Mouse (Mus musculus): Measurements from ENCODE around the gene Gm20708.

Gm20708 gene

DNA sequence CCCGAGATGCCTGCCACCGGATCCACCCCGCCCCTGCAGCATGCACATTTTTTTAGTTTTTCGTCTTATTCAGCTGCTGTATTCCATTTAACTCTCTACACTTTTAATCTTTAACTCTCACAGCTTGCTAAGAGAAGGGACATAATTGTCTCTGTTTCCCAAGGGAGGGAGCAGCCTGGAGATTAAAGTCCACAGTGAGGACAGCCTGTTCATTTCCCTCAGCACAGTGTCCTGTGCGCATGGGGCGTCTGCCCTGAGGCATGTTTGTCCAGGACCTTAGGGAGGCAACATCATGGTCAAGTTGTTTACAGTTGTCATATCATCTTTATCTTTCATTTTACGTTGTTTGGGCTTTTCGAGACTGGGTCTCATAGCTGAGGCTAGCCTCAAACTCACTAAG lies 24.6 kb downstream of the Gm20708 start:
- DNase-seq, result no peak

DNA sequence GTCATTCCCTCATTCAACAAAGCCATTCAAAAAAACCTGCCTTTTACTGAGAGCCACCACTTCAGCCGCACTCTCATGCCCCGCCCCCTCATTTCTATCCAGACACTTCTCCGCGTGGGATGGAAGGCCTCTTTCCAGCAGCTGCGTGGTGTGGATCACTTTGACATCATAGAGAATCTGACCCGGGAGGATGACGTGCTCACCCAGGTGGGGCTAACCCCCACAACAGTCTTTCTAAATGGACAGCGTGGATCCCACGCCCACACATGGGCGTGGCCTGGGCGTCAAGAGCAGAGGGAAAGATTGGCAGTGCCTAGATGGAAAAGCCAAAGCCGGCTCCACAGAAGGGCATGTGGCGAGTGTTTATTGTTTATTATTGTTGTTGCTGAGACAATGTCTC lies 26.8 kb downstream of the Gm20708 start:
- DNase-seq, result peak; percentile 41

GRCm38 (mm10) chr11:117838572-117838971 lies 29.1 kb downstream of the Gm20708 start:
- DNase-seq, result no peak

GRCm38 (mm10) chr11:117839021-117839420 lies 29.6 kb downstream of the Gm20708 start:
- DNase-seq, result no peak

DNA sequence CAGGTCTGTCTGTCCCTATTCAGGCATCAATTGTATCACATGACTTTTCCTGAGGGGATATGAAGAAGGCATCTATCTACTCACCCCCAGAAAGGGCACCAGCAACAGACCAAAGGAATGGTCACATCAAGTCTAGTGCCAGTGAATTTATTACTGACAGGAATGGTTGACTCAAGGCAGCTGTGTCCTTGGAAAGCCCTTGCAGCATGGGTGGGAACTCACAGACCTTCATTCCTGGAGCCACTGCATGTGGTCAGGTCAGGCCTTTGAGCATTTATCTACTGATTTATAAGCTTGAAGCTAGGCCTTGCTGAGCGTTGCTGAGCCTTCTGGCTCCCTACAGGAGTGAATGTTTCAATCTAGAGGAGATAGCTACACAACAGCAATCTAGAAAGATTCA lies 31.4 kb downstream of the Gm20708 start:
- DNase-seq, result no peak

DNA sequence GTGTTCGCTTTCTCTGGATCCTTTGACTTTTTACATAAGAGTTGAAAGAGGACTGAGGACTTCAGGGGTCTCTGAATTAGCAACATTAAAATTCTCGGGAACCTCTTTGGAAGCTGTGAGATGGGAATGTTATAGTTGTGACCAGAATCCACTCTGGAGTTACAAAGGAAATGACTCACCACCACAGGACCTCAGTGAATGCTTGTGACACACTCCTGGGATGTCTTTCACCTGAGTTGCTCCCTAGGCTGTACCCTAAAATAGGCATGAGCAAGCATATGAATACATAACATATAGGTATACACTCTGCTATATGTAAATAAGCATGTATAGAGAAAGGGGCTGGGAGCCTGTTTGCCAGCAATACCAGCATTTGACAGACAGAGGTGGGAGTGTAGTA lies 34.0 kb downstream of the Gm20708 start:
- DNase-seq, result no peak

DNA sequence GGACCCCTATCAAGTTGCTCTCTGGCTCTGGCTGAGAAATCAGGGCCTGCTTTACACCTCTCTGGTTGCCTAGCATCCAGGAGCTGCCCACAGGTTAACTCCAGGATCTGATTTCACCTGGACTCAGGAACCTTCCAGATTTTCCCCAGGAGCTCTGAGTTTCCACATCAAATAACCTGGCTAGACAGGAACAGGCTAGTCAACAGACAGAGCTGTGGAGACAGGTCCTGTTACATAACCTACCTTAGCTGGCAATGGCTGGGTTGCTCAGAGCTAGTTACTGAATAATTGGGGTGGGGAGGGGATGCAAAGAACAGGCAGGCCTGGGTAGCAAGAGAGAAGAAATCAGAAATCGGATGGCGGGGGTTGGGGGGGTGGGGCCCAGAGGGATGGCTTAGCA lies 35.5 kb downstream of the Gm20708 start:
- DNase-seq, result no peak

GRCm38 (mm10) chr11:117845651-117846050 lies 36.2 kb downstream of the Gm20708 start:
- no peak for DNase-seq

GRCm38 (mm10) chr11:117846640-117847039 lies 37.2 kb downstream of the Gm20708 start:
- no peak for DNase-seq

DNA sequence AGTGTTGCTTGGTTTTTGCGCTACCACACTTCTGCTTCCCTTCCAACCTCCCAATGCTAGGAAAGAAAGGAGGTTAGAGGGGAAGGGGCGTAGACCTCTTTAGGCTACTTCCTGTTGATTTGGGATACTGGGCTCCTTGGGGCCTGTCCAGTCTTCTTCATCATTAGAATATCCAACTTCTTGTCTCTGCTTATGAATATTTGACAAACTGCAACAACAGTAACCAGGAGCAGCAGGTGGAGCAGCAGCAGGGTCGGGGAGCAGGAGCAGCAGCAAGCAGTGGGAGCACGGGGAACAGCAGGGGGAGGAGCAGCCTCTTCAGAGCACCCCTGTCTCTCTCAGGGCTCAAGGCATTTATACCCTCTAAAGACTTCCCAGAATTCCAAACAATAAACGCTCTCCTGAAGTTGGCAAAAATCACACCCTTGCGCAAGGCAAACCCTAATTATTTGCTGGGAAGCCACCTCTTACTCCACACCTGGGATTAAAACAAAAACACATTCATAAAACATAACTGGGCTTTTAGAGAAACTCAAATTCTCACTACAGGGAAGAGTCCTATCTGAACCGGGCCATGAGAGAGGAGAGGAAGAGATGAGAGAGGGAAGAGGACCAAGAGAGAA lies 38.2 kb downstream of the Gm20708 start:
- DNase-seq, result no peak

DNA sequence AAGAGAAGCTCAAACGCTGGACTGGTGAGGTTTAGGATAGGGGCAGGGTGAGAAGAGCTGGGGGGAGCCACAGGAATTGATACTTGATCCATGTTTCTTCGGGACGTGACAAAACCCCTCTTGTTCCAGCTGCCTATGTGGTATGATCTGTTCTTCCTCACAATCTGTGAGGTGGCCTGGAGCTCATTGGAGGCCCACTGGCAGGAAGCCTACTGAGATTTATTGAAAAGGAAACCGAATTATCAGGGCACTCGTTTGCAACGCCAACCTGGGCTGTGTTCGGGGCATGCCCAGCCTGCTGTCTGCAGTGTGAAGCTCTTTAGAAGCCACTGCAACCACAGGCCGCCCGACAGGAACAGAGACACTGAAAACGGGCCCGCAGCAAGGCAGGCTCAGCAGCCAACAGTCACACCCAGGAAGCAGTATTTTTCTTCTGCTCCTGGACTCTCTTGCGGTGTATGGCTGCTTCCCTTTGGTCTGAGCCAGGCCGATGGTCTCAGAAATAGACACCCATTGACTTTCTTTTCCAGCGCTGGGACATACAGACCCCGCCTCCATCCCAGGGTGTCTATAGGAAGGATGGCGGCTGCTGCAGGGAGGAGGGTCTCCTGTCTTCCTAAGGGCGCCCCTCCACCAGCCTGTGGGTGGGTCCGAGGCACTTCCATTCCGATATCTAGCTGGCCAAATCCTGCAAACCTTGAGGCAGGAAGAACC lies 39.0 kb downstream of the Gm20708 start:
- DNase-seq, result no peak

DNA sequence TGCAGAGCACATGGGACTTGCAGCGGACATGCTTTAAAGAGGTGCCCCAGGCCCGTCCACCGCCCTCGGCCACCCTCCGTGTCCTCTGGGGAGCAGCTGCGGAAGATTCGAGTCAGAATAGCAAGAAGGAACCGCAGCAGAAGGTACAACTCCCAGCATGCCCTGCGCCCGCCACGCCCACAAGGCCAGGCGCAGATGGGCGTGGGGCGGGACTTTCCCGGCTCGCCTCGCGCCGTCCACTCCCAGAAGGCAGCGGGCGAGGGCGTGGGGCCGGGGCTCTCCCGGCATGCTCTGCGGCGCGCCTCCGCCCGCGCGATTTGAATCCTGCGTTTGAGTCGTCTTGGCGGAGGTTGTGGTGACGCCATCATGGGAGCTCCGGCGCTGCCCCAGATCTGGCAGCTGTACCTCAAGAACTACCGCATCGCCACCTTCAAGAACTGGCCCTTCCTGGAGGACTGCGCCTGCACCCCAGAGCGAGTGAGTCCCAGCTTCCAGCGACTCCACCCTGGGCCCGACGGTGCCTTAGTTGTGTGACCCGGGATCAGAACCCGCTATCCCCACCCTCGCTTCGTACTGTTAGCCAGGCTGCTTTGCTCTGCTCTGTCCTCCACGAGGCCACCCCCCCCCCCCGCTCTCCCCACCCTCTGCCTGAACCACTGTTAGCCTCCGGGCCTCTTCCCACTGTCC lies 39.7 kb downstream of the Gm20708 start, which contains the start of gene Birc5:
Gene Birc5, plus strand, starts transcription at position 267 of the 687 bp plus-strand sequence.
- DNase-seq, result peak; percentile 97

DNA sequence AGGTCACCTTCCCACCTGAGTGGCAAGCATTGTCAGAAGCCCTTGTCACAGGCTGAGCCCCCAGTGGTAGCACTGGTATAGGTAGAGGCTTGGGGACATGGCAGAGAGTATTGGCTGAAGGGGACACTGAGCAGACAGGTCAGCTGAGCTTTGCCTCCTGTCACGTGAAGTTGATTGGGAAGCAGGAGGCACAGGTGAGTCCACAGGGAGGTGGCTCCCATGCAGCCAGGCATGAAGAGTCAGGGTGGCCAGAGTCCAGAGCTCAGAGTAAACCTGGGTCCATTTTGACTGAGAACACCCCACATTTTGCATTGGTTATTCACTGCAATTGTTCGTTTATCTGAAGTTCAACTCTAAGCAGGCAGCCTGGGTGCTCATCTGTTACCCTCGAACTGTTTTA lies 43.4 kb downstream of the Gm20708 start:
- DNase-seq, result no peak

GRCm38 (mm10) chr11:117854241-117854640 lies 44.8 kb downstream of the Gm20708 start:
- DNase-seq, result no peak

- no peak for DNase-seq
Observed at GRCm38 (mm10) chr11:117855360-117855759, 45.9 kb downstream of the Gm20708 start.

DNA sequence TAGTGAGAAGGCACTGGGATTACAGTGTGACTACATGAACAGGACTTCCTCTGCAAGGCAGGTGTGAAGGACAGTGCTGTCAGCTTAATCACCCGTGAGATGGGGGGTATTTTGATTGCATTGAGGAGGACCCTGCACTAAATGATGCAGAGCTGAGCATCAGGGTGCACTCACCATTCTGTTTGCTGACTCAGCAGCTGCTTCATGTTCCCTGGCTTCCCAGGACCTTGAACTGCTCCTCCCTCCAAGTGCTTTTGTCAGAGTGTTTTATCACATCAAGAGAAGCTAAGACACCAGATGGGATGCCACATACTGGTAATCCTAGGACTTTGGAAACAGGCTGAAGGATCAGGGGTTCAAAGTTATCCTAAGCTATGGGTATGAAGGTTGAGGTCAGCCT lies 46.5 kb downstream of the Gm20708 start:
- DNase-seq, result no peak

DNA sequence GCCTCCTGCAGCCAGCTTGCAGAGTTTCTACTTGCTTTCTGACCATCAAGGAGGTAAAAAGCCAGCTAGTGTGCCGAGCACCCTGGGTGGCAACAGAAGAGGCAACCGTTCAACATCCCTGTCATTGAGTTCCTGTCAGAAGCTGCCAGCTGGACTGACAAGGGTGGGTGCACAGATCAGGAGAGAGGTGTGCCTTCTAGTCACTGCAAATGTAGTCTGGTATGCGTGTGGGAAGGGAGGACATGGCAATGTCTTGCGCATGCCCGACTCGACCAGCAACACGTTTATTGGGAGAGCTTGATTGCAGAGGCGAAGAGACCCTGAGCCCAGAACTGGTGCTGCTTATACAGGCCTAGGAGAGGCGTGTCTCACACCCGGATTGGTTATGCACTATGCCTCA lies 48.0 kb downstream of the Gm20708 start:
- no peak for DNase-seq

- DNase-seq, result no peak
Observed at GRCm38 (mm10) chr11:117858392-117858791, 48.9 kb downstream of the Gm20708 start.

DNA sequence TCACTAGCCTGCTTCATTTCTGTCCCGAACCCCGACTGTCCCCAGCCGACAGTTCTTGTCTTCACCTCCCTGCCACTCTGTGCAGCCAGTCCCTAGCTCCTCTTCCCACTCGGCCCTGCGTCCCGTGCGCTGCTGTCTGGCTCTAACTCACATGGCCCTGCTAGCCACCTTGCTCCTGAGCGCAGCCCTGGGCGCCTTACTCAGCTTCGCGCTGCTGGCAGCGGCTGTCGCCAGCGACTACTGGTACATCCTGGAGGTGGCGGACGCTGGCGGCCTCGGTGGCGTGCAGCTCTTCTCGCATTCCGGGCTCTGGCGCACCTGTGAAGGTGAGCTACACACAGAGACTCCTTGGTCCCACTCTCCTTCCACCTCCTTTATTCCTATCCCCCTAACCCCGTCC lies 51.1 kb downstream of the Gm20708 start, which contains the start of gene Tmem235:
Gene Tmem235, plus strand, starts transcription at position 152 of the 400 bp plus-strand sequence.
- no peak for DNase-seq

GRCm38 (mm10) chr11:117863174-117863856 lies 53.8 kb downstream of the Gm20708 start:
- DNase-seq, result no peak

GRCm38 (mm10) chr11:117864805-117865204 lies 55.3 kb downstream of the Gm20708 start:
- DNase-seq, result no peak

DNA sequence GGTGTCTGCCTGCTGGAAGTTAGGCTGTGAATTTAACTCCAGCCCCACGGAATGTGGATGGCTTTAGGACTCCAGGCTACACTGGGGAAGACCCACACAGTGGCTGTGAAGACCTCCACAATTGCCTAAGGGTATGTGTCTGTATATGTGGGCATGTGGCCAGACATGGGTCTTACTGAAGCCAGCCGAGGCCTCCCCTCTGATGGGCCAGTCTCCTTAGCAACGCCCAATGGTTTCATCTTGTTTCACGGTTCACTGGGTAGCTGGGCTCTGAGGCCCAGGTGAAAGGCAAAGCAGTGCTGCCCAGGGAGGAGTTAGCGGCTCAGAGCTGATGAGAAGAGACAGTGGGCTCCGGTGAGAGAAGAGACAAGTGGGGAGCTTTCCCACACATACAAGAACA lies 56.5 kb downstream of the Gm20708 start:
- no peak for DNase-seq

- peak; percentile 78 for DNase-seq
Observed at GRCm38 (mm10) chr11:117870688-117871365, 61.4 kb downstream of the Gm20708 start.

Data from lung, postnatal 14 days (tissue).